Mouse (Mus musculus): ENCODE results near the gene Chchd4.
"Not testable (repeated sequence)": the region's sequence is repeated elsewhere in the genome, so short reads cannot be mapped to it uniquely, and the experiment has no call there.

Chchd4 gene

GRCm38 (mm10) chr6:91474441-91475190 lies 1.3 kb upstream of the Chchd4 start:
- no peak for DNase-seq (ENCODE audit: low spot score)

GRCm38 (mm10) chr6:91473805-91474440 lies 577 bp upstream of the Chchd4 start:
- no peak for DNase-seq (ENCODE audit: low spot score)

GRCm38 (mm10) chr6:91472319-91472718 lies 1.0 kb downstream of the Chchd4 start:
- DNase-seq (ENCODE audit: low spot score), result no peak

- DNase-seq (ENCODE audit: low spot score), result not testable (repeated sequence)
Observed at GRCm38 (mm10) chr6:91471427-91471826, 1.9 kb downstream of the Chchd4 start.

- no peak for DNase-seq (ENCODE audit: low spot score)
Observed at GRCm38 (mm10) chr6:91470712-91471111, 2.6 kb downstream of the Chchd4 start.

GRCm38 (mm10) chr6:91467106-91467505 lies 6.2 kb downstream of the Chchd4 start:
- DNase-seq (ENCODE audit: low spot score), result no peak

- no peak for DNase-seq (ENCODE audit: low spot score)
Observed at GRCm38 (mm10) chr6:91465756-91466155, 7.6 kb downstream of the Chchd4 start.

GRCm38 (mm10) chr6:91459471-91459870 lies 13.9 kb downstream of the Chchd4 start:
- DNase-seq (ENCODE audit: low spot score), result no peak

- no peak for DNase-seq (ENCODE audit: low spot score)
Observed at GRCm38 (mm10) chr6:91454546-91454945, 18.8 kb downstream of the Chchd4 start.

GRCm38 (mm10) chr6:91452056-91452455 lies 21.3 kb downstream of the Chchd4 start:
- no peak for DNase-seq (ENCODE audit: low spot score)

- no peak for DNase-seq (ENCODE audit: low spot score)
Observed at GRCm38 (mm10) chr6:91449472-91450225, 23.7 kb downstream of the Chchd4 start.

GRCm38 (mm10) chr6:91445316-91445715 lies 28.0 kb downstream of the Chchd4 start:
- no peak for DNase-seq (ENCODE audit: low spot score)

GRCm38 (mm10) chr6:91441145-91441662 lies 32.1 kb downstream of the Chchd4 start:
- DNase-seq (ENCODE audit: low spot score), result no peak

- peak; percentile 95 for DNase-seq (ENCODE audit: low spot score)
Observed at GRCm38 (mm10) chr6:91440474-91441144, 32.7 kb downstream of the Chchd4 start.

- no peak for DNase-seq (ENCODE audit: low spot score)
Observed at GRCm38 (mm10) chr6:91424151-91424550, 49.2 kb downstream of the Chchd4 start.

GRCm38 (mm10) chr6:91421629-91422028 lies 51.7 kb downstream of the Chchd4 start:
- DNase-seq (ENCODE audit: low spot score), result no peak

- DNase-seq (ENCODE audit: low spot score), result no peak
Observed at GRCm38 (mm10) chr6:91417291-91417845, 56.0 kb downstream of the Chchd4 start.

- no peak for DNase-seq (ENCODE audit: low spot score)
Observed at GRCm38 (mm10) chr6:91416146-91416545, 57.2 kb downstream of the Chchd4 start.

GRCm38 (mm10) chr6:91414890-91415289 lies 58.5 kb downstream of the Chchd4 start:
- no peak for DNase-seq (ENCODE audit: low spot score)
